Mouse (Mus musculus): ENCODE data around the gene Gls2.
"Not testable (repeated sequence)": the region's sequence is repeated elsewhere in the genome, so short reads cannot be mapped to it uniquely, and the experiment has no call there.

DNA sequence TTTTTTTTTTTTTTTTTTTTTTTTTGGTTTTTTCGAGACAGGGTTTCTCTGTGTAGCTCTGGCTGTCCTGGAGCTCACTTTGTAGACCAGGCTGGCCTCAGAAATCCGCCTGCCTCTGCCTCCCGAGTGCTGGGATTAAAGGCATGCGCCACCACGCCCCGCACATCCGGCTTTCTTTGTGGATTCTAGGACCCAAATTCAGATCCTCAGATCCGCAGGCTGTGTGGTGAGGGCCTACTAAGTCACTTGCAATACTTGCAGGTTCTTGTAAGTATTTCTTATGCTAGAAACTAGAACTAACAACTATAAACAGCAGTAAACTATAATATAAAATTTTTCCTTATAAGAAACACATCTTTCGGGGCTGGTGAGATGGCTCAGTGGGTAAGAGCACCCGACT lies 22.9 kb upstream of the Gls2 start:
- TF ChIP-seq CTCF, EP300 (IDR thresholded peaks at IDR 0.05; ENCODE audit: low read depth): not testable (repeated sequence)

Measured in heart, postnatal 0 days (tissue).